Mouse (Mus musculus) stomach, postnatal 0 days (tissue): ENCODE results near the gene Slc15a1.

Source experiments
- CTCF ChIP-seq: IDR thresholded peaks from 2 replicates; pipeline ENCODE4 v1.5.1; 2016; ENCODE audit warnings: antibody characterized with exemption, low read depth, mild to moderate bottlenecking, moderate library complexity
- EP300 ChIP-seq: optimal IDR thresholded peaks from 2 replicates; pipeline ENCODE3; 2016; ENCODE audit warnings: antibody characterized with exemption

- no peak for TF ChIP-seq CTCF
- TF ChIP-seq EP300, result no peak
Observed at GRCm38 (mm10) chr14:121530853-121531252, 25.8 kb upstream of the Slc15a1 start.
